Mouse (Mus musculus) embryonic facial prominence, embryonic 15.5 days (tissue): Measurements from ENCODE around the gene Nfib. TPM values are rescaled to one million over a fixed set of nuclear protein-coding genes. Genes with fewer than 3 reads are reported as not detected.

ENCODE experiments used
- ATAC-seq: fragments of 200-750 bp; cut with Nextera tagmentation; 2 replicates; pipeline ENCODE4 v1.8.0; 2017; ENCODE audit warnings: low read depth, moderate TSS enrichment; ENCODE audit not compliant: insufficient number of reproducible peaks, low FRiP score, low TSS enrichment
- H3K27ac ChIP-seq: fragments of 300-500 bp; sonication (generic); replicated peaks from 2 replicates; pipeline ENCODE4 v1.5.1; 2015; ENCODE audit warnings: mild to moderate bottlenecking, inconsistent platforms
- H3K27me3 ChIP-seq: fragments of 300-500 bp; sonication (generic); 2 replicates; pipeline ENCODE4 v1.6.1; 2015; ENCODE audit warnings: inconsistent platforms
- H3K36me3 ChIP-seq: fragments of 300-500 bp; sonication (generic); 2 replicates; pipeline ENCODE4 v1.6.1; 2015; ENCODE audit warnings: mild to moderate bottlenecking, inconsistent platforms
- H3K4me1 ChIP-seq: fragments of 300-500 bp; sonication (generic); 2 replicates; pipeline ENCODE4 v1.6.1; 2015; ENCODE audit warnings: inconsistent platforms
- H3K4me2 ChIP-seq: fragments of 300-500 bp; sonication (generic); replicated peaks from 2 replicates; pipeline ENCODE4 v1.6.1; 2015; ENCODE audit warnings: mild to moderate bottlenecking, inconsistent platforms
- H3K4me3 ChIP-seq: fragments of 300-500 bp; sonication (generic); replicated peaks from 2 replicates; pipeline ENCODE4 v1.5.1; 2015; ENCODE audit warnings: mild to moderate bottlenecking, inconsistent platforms
- H3K9ac ChIP-seq: fragments of 300-500 bp; sonication (generic); 2 replicates; pipeline ENCODE4 v1.6.1; 2015; ENCODE audit warnings: inconsistent platforms
- H3K9me3 ChIP-seq: fragments of 300-500 bp; sonication (generic); replicated peaks from 2 replicates; pipeline ENCODE4 v1.6.1; 2016; ENCODE audit warnings: inconsistent platforms
- WGBS: fragments of 180-500 bp; shearing (Covaris S2); methylation state at CpG from one replicate; pipeline ENCODE4 v1.1.7; 2015; 5-methylcytosine and 5-hydroxymethylcytosine counted together
- polyA plus RNA-seq: library from polyadenylated mRNA; unstranded; fragments of >200 nt; fragmentation: Nextera tagmentation; extraction: Ambion mirVana; gene quantifications from 2 replicates; pipeline ENCODE4 v1.2.1, GENCODE M21; 2015

Gene Nfib
- polyA plus RNA-seq, 1 experiment from 2014 or later = 85.7 TPM

- Histone ChIP-seq H3K4me2 (no peak overlapping the region), H3K9ac (no peak overlapping the region), H3K27ac (no peak overlapping the region), H3K27me3 (no peaks in the 10 kb centered on the region), H3K9me3 (no peaks in the 10 kb centered on the region), H3K36me3 (no peaks in the 10 kb centered on the region), H3K4me3 (no peak overlapping the region), H3K4me1 (0 out of 2 replicates have a peak, but pooled peaks cover 4% of the 10 kb centered on the region)
- no peak for ATAC-seq
- 64% methylated on average over 9 of the region's 9 CpGs for WGBS
Measured at GRCm38 (mm10) chr4:82644797-82645196, 60.8 kb downstream of the Nfib start.

DNA sequence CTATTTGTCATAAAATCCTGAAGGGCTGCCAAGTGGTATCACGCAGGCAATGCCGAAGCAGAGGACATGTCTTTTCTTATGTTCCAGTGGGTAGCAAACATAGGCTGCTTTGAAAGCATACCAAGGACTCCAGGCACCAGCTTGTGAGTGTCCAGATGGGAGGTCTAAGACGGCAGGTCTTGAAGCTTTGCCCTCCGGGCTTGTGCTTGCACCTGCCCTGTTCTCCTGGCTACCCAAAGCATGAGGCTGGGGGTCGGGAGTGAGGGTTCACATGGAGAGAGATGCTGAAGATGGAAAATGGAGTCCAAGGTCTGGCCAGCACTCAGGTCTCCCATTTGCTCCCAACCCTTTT is 61.8 kb downstream of the Nfib start:
- Histone ChIP-seq H3K4me2 (no peak overlapping the region), H3K27ac (no peak overlapping the region), H3K4me3 (no peak overlapping the region), H3K36me3 (no peaks in the 10 kb centered on the region), H3K27me3 (no peaks in the 10 kb centered on the region), H3K9ac (no peak overlapping the region), H3K4me1 (0 out of 2 replicates have a peak, but pooled peaks cover 4% of the 10 kb centered on the region), H3K9me3 (no peaks in the 10 kb centered on the region)
- 85% methylated on average over 5 of the region's 5 CpGs for WGBS
- no peak for ATAC-seq

DNA sequence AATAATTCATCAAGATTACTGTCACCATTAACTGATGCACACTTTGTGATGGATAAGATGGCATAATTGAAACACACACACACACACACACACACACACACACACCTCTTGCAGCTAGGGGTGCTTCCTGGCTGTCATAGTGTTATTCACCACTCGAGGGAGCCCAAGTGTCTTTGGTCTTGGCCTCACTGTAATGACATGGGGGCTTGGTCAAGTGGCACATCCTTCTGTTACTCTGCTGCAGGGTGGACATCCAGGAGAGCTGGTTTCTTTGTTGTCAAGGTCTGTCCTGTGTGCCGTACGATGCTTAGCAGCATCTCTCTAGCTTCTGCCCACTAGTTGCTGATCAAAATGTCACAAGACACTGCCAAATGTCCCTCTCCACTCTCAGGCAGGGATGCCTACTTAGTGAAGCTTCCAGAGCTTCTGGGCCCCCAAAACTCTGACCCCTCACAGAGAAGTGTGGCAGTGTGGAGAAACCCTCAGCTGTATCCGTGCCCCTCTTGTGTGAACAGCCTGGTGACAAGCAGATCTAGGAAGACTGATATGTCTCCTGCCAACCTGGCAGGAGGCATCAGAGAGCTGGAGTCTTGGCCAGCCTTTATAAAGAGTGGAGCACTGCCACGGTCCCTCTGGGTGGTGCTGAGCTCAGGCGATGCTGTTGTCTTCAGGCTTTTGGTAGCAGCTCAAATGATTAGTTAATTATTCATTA is 62.4 kb downstream of the Nfib start:
- Histone ChIP-seq H3K36me3 (no peaks in the 10 kb centered on the region), H3K4me2 (no peak overlapping the region), H3K4me1 (0 out of 2 replicates have a peak, but pooled peaks cover 4% of the 10 kb centered on the region), H3K9me3 (no peaks in the 10 kb centered on the region), H3K9ac (no peak overlapping the region), H3K27ac (no peak overlapping the region), H3K27me3 (no peaks in the 10 kb centered on the region), H3K4me3 (no peak overlapping the region)
- ATAC-seq = no peak
- WGBS = 65% methylated on average over 6 of the region's 6 CpGs

GRCm38 (mm10) chr4:82641066-82641680 is 64.4 kb downstream of the Nfib start:
- H3K9ac ChIP-seq = no peak overlapping the region
- no peak for ATAC-seq
- no peaks in the 10 kb centered on the region for H3K36me3 ChIP-seq
- WGBS = 82% methylated on average over 5 of the region's 5 CpGs
- H3K27ac ChIP-seq = no peak overlapping the region
- H3K27me3 ChIP-seq = no peaks in the 10 kb centered on the region
- no peaks in the 10 kb centered on the region for H3K9me3 ChIP-seq
- 0 out of 2 replicates have a peak, but pooled peaks cover 4% of the 10 kb centered on the region for H3K4me1 ChIP-seq
- no peak overlapping the region for H3K4me2 ChIP-seq
- H3K4me3 ChIP-seq = no peak overlapping the region

DNA sequence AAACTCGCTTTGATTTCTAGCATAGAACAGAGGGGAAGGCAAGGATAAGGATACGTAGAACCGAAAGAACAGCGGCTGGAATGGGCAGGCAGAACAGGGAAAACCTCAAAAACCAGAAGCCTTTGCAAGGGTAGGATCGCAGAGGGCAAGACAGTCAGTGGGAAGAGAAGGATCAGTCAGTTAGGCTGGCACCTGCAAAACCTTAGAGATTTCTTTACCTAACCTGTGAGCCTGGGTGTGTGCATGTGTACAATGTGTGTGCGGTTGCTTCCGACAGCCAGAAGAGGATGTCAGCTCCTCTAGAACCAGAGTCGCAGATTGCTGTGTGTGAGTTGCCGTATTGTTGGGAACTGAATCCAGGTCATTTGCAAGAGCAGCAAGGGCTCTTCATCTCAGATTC is 67.3 kb downstream of the Nfib start:
- H3K4me2 ChIP-seq = no peak overlapping the region
- no peaks in the 10 kb centered on the region for H3K9me3 ChIP-seq
- H3K27ac ChIP-seq = no peak overlapping the region
- no peaks in the 10 kb centered on the region for H3K27me3 ChIP-seq
- no peak overlapping the region for H3K9ac ChIP-seq
- 0 out of 2 replicates have a peak, but pooled peaks cover 2% of the 10 kb centered on the region for H3K4me1 ChIP-seq
- ATAC-seq = no peak
- no peaks in the 10 kb centered on the region for H3K36me3 ChIP-seq
- WGBS = 93% methylated on average over 9 of the region's 9 CpGs
- H3K4me3 ChIP-seq = no peak overlapping the region

- Histone ChIP-seq H3K9ac (no peak overlapping the region), H3K36me3 (no peaks in the 10 kb centered on the region), H3K27me3 (no peaks in the 10 kb centered on the region), H3K4me1 (no peaks in the 10 kb centered on the region), H3K4me3 (no peak overlapping the region), H3K9me3 (no peaks in the 10 kb centered on the region), H3K4me2 (no peak overlapping the region), H3K27ac (no peak overlapping the region)
- WGBS = 74% methylated on average over 4 of the region's 4 CpGs
- no peak for ATAC-seq
Measured at GRCm38 (mm10) chr4:82637633-82638032, 67.9 kb downstream of the Nfib start.

- Histone ChIP-seq H3K9ac (no peak overlapping the region), H3K27ac (no peak overlapping the region), H3K9me3 (no peaks in the 10 kb centered on the region), H3K4me1 (no peaks in the 10 kb centered on the region), H3K27me3 (no peaks in the 10 kb centered on the region), H3K4me3 (no peak overlapping the region), H3K36me3 (no peaks in the 10 kb centered on the region), H3K4me2 (no peak overlapping the region)
- 51% methylated on average over 5 of the region's 5 CpGs for WGBS
- ATAC-seq = no peak
Measured at GRCm38 (mm10) chr4:82636658-82637057, 68.9 kb downstream of the Nfib start.

- no peak for ATAC-seq
- no peak overlapping the region for H3K4me3 ChIP-seq
- H3K4me2 ChIP-seq = no peak overlapping the region
- H3K36me3 ChIP-seq = no peaks in the 10 kb centered on the region
- H3K9ac ChIP-seq = no peak overlapping the region
- H3K4me1 ChIP-seq = no peaks in the 10 kb centered on the region
- no peaks in the 10 kb centered on the region for H3K9me3 ChIP-seq
- WGBS = 37% methylated on average over 5 of the region's 5 CpGs
- no peaks in the 10 kb centered on the region for H3K27me3 ChIP-seq
- H3K27ac ChIP-seq = no peak overlapping the region
Measured at GRCm38 (mm10) chr4:82635881-82636280, 69.7 kb downstream of the Nfib start.

DNA sequence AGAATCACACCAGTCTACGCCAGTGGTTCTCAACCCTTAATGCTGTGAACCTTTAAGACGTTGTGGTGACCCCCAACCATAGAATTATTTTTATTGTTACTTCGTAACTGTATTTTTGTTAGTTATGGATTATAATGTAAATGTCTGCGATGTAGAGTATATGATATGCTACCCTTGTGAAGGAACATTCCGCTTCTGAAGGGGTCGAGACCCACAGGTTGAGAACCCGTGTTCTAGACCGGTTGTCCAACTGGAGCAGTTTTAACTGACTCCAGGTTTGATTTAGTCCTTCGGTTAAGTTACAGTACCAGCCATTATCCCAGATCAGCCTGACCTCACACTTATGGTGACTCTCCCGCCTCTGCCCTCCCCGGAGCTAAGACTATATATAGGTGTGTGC is 70.4 kb downstream of the Nfib start:
- Histone ChIP-seq H3K4me3 (no peak overlapping the region), H3K9ac (no peak overlapping the region), H3K27me3 (no peaks in the 10 kb centered on the region), H3K4me2 (no peak overlapping the region), H3K36me3 (no peaks in the 10 kb centered on the region), H3K27ac (no peak overlapping the region), H3K4me1 (no peaks in the 10 kb centered on the region), H3K9me3 (no peaks in the 10 kb centered on the region)
- ATAC-seq = no peak
- WGBS = 92% methylated on average over 11 of the region's 11 CpGs

DNA sequence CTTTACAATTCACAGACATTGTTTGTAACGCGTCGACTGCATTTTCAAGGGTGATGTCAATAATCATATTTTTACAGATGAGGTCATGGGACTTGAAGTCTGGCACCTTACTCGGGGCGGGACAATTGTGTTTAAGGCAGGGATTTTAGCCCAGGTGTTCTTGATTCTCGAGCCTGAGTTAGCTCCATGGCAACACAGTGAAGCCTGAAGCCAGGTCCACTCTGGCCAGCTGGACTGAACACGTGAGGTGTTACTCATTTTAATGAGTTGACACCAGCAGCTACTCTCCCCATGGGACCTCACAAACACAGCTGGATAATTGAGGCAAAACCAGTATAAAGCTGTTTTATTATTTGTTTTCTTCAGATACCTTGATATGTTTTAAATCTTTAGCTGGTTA is 71.2 kb downstream of the Nfib start:
- no peak overlapping the region for H3K27ac ChIP-seq
- ATAC-seq = no peak
- H3K36me3 ChIP-seq = no peaks in the 10 kb centered on the region
- no peak overlapping the region for H3K4me2 ChIP-seq
- 68% methylated on average over 7 of the region's 7 CpGs for WGBS
- H3K9me3 ChIP-seq = no peaks in the 10 kb centered on the region
- no peaks in the 10 kb centered on the region for H3K4me1 ChIP-seq
- no peak overlapping the region for H3K4me3 ChIP-seq
- H3K27me3 ChIP-seq = no peaks in the 10 kb centered on the region
- H3K9ac ChIP-seq = no peak overlapping the region

DNA sequence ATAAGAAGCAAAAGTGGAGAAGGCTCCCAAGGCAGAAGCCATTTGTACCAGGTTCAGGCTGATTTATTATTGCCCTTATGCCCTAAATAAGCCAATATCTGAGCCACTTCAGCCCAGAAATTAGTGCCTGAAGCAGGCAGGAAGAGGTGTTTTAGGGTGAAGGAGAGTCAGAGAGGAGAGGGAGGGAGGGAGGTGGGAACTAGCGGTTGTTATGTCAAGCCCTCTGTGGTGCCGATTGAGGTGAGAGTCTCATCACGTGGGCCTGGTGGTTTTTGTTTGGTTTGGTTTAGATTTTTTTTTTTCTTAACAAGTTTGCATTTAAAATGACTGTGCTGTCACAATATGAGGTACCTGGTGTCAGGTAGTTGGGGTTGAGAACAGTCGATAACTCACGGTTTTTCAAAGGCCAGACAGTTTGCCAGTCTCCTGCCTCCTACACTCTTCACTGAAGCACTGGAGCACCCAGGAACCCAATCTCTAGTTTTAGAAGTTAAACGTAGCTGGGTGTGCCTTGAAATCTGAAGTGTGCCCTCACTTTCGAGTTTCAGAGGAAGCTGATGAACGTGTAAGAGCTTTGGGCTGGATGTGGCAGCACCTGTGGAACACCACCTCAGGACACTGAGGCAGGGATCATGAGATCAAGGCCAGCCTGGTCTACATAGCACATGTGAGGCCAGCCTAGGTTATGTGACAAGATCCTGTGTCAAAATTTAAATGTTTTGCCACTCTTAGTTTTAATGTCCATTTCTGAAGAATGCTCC is 81.1 kb downstream of the Nfib start:
- no peaks in the 10 kb centered on the region for H3K9me3 ChIP-seq
- no peak overlapping the region for H3K4me2 ChIP-seq
- WGBS = 84% methylated on average over 8 of the region's 8 CpGs
- ATAC-seq = no peak
- H3K36me3 ChIP-seq = no peaks in the 10 kb centered on the region
- H3K4me3 ChIP-seq = no peak overlapping the region
- no peak overlapping the region for H3K27ac ChIP-seq
- no peak overlapping the region for H3K9ac ChIP-seq
- no peaks in the 10 kb centered on the region for H3K27me3 ChIP-seq
- H3K4me1 ChIP-seq = peaks cover 16% of the 10 kb centered on the region
